Mouse (Mus musculus) frontal cortex, postnatal 36 days (tissue): ENCODE measurements at regions not wholly inside any gene's neighbourhood (a gene's known extent, or its start where the extent isn't known, plus 50 kb on each side); places are given as distances from the start of the nearest gene placed in this dataset.
A peak's percentile ranks its signal among the peaks of the same experiment; 100 is the strongest.
"Not testable (repeated sequence)": the region's sequence is repeated elsewhere in the genome, so short reads cannot be mapped to it uniquely, and the experiment has no call there.

ENCODE experiments used
- DNase-seq, 2 experiments: peaks; one replicate each; pipeline ENCODE4 v3.0.0; 2022; ENCODE audit warnings: low spot score in 2 of 2

DNA sequence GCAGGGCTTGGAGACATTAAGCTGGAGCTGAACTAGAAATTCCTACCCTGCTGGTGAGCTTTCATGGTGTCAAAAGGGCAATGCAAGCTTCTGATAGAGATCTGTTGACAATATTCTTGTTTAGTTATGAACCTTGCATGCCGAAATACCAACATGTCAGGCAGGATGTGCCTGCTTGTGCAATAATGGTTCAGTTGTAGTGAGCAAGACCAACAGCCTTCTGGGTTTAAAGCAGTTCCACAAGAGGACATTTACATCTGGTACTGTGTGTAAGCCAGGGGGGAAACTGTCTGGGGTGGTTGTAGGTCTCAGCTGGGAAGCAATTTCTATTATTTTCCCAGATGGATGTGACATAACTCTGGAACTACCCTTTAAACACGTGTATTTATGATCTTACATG is 987.6 kb upstream of the Gm38303 start:
- no peak for DNase-seq

DNA sequence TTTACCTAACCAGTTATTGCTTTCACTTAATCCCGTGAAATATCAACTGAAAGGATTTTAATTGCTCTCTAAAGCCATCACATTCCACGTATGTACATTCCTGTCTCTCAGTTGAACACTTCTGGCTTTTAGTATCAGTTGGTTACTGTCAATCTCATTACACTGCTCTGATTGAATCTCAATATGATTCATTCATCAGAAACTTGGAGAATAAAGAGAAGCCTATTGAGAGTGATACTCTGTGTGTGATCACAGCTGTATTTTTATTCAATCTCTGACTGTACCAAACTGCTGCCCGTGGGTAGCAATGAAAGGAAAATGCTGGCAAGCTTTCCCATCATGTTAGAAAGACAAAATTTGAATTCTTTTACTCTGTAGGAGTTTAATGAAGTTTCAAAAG is 957.5 kb upstream of the Gm38303 start:
- DNase-seq, result peak in 1 of 2 experiments; percentile 5

DNA sequence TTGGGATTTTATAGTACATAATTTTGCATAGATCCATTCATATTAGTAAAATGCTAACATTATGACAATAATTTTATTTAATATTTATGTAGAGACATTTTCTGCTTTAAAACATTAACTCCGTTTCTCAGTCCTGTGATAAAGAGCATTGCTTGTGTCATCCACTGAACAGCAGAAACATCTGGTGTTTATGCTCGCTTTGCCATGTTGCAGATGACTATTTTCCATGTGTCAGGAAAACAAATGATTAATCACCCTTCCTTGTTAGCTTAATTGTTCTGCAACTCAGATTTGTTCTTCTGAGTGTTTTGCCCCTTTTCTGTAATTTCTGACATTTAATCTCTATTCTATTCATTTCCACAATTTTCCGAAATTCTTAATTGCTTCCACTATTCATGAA is 925.6 kb upstream of the Gm38303 start:
- no peak for DNase-seq

DNA sequence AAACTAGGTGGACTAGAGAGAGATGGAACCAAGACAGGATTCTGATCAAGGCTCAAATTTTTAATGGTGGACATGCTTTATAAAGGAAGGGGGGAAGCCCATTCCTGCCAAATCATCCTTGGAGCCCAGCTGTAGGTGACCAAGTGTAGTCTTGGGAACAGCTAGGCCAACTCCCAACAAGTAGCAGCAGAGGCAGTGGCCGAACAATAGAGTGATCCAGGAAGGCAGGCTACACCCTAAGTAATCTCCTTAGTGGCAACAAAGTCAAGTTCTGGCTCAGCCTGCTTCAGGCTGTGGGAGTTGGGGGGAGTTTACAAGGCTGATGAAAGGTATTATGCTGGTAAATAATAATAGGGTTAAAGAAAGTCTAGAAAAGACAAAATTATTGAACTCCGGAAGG is 878.5 kb upstream of the Gm38303 start:
- no peak for DNase-seq

DNA sequence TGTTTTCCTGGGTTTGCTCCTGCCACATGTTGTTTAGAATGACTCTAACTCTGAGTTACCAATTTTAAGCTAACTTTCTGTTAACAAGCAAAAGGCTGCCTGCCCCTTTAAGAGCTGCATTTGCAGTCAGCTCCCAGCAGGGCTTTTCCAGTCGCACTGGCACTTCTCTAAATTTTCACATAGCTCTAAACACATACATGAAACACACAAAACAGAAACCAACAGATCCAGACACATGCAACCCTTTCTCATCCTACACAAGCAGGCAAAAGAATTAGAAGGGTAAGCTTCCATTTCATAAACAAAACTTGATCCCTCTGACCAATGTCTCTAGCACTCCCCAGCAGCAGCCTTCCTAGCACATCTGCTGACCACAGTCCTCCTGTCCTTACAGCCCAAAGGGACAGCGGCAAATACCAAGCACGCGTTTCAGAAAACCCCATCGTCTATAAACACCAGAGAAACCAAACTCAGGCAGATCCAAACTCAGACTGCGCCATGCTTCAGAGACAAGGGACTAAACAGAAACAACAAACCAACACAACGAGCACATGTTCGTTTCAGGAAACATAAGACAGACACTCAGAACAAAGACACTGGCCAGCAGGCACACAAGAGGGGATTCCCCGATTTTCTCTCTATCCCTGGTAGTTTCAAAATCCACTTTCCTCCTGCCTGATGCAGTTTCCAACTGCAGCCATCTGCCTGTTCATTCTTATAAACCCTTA is 877.6 kb upstream of the Gm38303 start:
- not testable (repeated sequence) for DNase-seq

DNA sequence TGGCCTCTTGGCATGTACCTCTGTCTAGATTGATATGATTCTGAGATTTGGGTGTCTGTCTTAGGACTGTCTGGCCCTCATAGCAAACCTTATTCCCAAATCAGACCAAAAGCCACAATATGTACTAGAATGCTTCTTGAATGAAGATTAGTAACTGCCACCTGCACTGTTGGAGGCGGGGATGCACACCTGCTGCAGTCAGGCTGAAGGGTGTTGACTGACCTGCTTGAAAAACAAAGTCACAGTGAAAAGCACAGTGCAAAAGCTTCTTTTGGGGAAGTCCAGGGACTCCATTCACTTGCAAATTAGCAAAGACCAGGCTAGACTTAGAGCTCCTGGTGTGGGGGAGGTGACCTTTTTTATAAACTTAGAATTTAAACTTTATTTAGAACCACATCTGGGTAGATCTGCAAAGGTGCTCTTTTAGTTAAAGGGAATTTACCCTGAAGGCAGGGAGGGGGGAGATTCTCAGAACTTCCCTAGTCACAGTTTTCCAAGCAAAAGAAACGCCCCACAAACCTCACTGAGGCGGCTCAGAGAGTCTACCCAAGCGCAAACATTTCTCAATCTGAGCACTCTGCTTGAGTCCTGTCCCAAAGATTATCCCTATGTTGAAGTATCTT is 876.9 kb upstream of the Gm38303 start:
- not testable (repeated sequence) for DNase-seq

DNA sequence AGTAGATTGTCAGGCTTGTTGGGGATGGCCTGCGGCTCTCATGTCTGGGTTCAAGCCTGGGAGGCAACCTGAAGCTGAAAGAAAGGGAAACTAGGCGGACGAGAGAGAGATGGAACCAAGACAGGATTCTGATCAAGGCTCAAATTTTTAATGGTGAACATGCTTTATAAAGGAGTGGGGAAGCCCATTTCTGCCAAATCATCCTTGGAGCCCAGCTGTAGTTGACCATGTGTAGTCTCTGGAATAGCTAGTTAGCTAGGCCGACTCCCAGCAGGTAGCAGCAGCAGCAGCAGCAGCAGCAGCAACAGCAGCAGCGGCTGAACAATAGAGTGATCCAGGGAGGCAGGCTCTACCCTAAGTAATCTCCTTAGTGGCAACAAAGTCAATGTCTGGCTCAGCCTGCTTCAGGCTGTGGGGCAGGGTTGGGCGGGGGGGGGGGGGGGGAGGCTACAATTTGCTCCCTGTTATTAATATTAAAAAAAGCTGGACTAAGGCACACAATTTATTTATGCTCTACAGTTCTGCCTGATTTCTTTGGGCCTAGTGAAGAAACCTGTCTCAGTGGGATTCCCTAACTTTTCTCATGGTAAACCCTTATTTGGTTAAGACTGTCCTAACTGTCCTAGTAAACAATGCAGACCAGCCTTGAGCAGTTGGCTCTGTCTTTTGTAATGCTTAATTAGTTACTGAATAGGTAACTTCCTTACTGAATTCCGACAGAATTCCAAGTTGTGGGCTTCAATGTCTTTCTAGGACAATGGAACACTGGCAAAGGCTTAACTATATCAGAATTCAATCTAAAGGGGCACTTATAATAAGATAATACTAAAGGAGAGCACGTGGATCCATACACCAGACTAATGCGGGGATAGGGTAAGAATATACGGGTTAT is 875.7 kb upstream of the Gm38303 start:
- DNase-seq, result not testable (repeated sequence)

DNA sequence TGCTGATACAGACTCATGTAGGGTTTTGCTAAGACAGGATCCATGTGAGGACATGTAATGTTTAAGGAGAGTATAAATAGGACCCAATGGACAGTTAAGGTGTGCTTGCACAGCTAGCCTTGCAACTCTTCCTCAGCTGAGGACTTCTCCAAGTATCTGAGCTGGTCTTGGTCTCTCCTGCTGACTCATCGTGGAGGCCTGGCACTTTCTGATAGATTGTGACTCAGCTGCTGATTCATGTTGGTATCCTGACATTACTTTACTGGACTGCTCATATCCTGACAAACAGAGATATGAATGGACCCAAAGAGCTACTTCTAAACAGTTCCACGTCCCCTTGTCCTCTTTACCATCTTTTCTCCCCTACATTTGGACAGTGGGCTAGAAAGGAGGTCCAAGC is 838.5 kb upstream of the Gm38303 start:
- no peak for DNase-seq

DNA sequence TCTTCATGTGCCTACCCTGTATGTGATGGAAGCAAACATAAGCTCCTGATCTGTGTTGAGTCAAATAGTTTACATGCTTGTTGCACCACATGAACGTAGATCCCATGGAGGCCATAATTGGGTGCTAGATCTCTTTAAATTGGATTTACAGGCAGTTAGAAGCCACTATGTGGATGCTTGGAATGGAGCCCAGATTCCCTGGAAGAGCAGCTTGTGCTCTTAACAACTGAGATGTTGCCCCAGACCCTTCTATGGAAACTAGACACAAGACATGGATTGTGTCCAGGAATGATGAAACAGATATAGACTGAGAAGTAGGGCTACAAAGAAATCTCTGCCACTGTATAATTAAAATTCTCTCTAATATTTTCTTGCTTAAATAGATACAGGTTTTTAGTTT is 819.9 kb upstream of the Gm38303 start:
- DNase-seq, result peak in 1 of 2 experiments; percentile 10
